Comparison of ENCODE assay signal across 17 mouse cellular contexts in the genomic region with DNA sequence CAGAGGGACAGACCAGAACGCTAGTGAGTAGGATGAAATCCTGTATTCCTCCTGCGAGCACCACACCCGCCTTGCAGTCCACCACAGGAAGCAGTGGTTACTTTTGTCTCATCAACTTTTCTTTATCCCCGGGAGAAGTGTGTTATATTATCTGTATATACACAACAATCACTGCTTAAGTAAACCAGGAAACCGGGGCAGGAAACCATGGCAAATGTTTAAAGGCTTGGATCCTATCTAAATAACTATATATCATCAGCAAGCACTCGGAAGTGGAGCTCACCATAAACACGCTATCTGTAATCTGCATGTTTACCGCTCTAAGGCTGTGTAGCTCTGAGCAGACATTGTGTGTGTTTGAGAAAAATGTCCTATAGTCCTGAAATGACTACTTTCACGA. TPM values are rescaled to one million over a fixed set of nuclear protein-coding genes. Genes with fewer than 3 reads are reported as not detected.
"Had no signal": no experiment of that assay in that cellular context is flagged by ENCODE, and none has a peak within 500 bp of the region (broad histone marks: within the 10 kb centered on the region; RNA-seq: fewer than 3 reads in every experiment).

No protein-coding gene starts in this region.

- DNase-seq: kidney, adult 2 months; kidney, postnatal 25 days; midbrain, embryonic 14.5 days; right cerebral cortex, adult 18-20 months; right cerebral cortex, postnatal 4 days; thymus, adult 2 months; thymus, postnatal 36 days had no signal

- H3K36me3 ChIP-seq: hindbrain, embryonic 15.5 days; kidney, embryonic 15.5 days; midbrain, embryonic 10.5 days; neural tube, embryonic 15.5 days; stomach, embryonic 15.5 days had no signal

- H3K9me3 ChIP-seq: hindbrain, embryonic 15.5 days; kidney, embryonic 15.5 days; limb, embryonic 15.5 days; liver, embryonic 12.5 days; midbrain, embryonic 10.5 days; neural tube, embryonic 15.5 days; stomach, embryonic 15.5 days had no signal

- H3K4me2 ChIP-seq: hindbrain, embryonic 15.5 days; kidney, embryonic 15.5 days; limb, embryonic 15.5 days; liver, embryonic 12.5 days; neural tube, embryonic 15.5 days; stomach, embryonic 15.5 days had no signal

- H3K4me3 ChIP-seq: hindbrain, embryonic 15.5 days; kidney, embryonic 15.5 days; left cerebral cortex, adult 2 months; limb, embryonic 15.5 days; liver, embryonic 12.5 days; midbrain, embryonic 10.5 days; myocyte; neural tube, embryonic 15.5 days; stomach, embryonic 15.5 days had no signal

- H3K27ac ChIP-seq: hindbrain, embryonic 15.5 days; kidney, embryonic 15.5 days; left cerebral cortex, adult 2 months; limb, embryonic 15.5 days; liver, embryonic 12.5 days; midbrain, embryonic 10.5 days; neural tube, embryonic 15.5 days; stomach, embryonic 15.5 days had no signal

- H3K27me3 ChIP-seq: hindbrain, embryonic 15.5 days; kidney, embryonic 15.5 days; limb, embryonic 15.5 days; liver, embryonic 12.5 days; neural tube, embryonic 15.5 days; stomach, embryonic 15.5 days had no signal

- H3K4me1 ChIP-seq: hindbrain, embryonic 15.5 days; kidney, embryonic 15.5 days; limb, embryonic 15.5 days; liver, embryonic 12.5 days; midbrain, embryonic 10.5 days; neural tube, embryonic 15.5 days; stomach, embryonic 15.5 days had no signal

- H3K9ac ChIP-seq: hindbrain, embryonic 15.5 days; kidney, embryonic 15.5 days; limb, embryonic 15.5 days; liver, embryonic 12.5 days; neural tube, embryonic 15.5 days; stomach, embryonic 15.5 days had no signal

- ATAC-seq: liver, embryonic 12.5 days had no signal

RNA-seq across cellular contexts. Expression of gene Npr3, which starts 13.1 kb away (rescaled TPM):
- total RNA-seq: megakaryocyte progenitor cell, adult 5-6 weeks had no signal
